14 mouse cellular contexts compared by ENCODE assay signal in the genomic region with DNA sequence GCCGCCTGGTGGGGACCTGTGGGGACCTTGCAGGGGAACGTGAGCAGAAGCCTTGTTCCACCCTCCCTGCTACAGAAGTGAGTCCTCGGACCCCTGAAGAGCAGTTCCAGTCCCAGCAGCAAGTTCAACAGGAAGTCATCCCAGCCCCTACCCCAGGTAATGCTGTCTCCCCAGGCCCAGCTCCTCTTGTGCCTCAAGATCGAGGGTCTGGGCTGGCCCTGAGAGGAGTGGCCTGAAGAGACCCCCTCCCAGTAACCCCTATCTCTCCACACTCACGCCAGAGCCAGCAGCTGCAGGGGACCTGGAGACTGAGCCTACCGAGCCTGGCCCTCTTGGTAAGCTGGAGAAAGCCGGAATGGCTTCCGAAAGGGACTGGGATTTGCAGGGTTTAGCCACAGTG. TPM values are rescaled to one million over a fixed set of nuclear protein-coding genes. Genes with fewer than 3 reads are reported as not detected.
"Had no signal": no experiment of that assay in that cellular context is flagged by ENCODE, and none has a peak within 500 bp of the region (broad histone marks: within the 10 kb centered on the region; RNA-seq: fewer than 3 reads in every experiment).

No protein-coding gene starts in this region.

- DNase-seq: kidney, adult 9 months; kidney, postnatal 36 days; layer of hippocampus, adult 9-11 months; layer of hippocampus, postnatal 36 days; lung, embryonic 14.5 days; lung, postnatal 10 days; thymus, adult 18-20 months; thymus, postnatal 14 days had no signal

- H3K27ac ChIP-seq: kidney, postnatal 0 days; liver, embryonic 12.5 days; macrophage had no signal

- H3K4me3 ChIP-seq: liver, embryonic 12.5 days; megakaryocyte, embryonic 14.5 days had no signal

- ATAC-seq: liver, embryonic 12.5 days had no signal

- H3K4me2 ChIP-seq: liver, embryonic 12.5 days; lung, embryonic 14.5 days; midbrain, embryonic 11.5 days had no signal

- H3K9ac ChIP-seq: liver, embryonic 12.5 days; lung, embryonic 14.5 days had no signal

- H3K9me3 ChIP-seq: liver, embryonic 12.5 days; megakaryocyte, embryonic 14.5 days had no signal

RNA-seq across cellular contexts. Expression of gene Mfap2, which starts 3.9 kb away (rescaled TPM):
- total RNA-seq: neutrophil, adult 5-6 weeks had no signal
- polyA plus RNA-seq: macrophage had no signal
